Mouse (Mus musculus) heart, postnatal 25 days (tissue): ENCODE measurements around the gene Pabpn1l. TPM values are rescaled to one million over a fixed set of nuclear protein-coding genes. Genes with fewer than 3 reads are reported as not detected.

Experiments used
- DNase-seq: peaks from one replicate; pipeline ENCODE4 v3.0.0; 2022; ENCODE audit warnings: low spot score
- intact Hi-C: fragments of 180-260 bp; cut with DNase I; formaldehyde crosslinking; loops from one replicate; pipeline ENCODE4 v1.15.1; 2025
- total RNA-seq, 2 experiments: library from RNA; stranded (reverse); gene quantifications; 2 replicates each; pipeline ENCODE4 v1.2.3; 2021

Gene Pabpn1l
- total RNA-seq = not detected

GRCm38 (mm10) chr8:122622727-122623126 lies at the start of gene Pabpn1l:
Gene Pabpn1l, minus strand, starts transcription at chr8:122622739.
- DNase-seq = no peak
- intact Hi-C loops = loop anchor here (5.0 kb wide), 1 partner anchor 40 kb away; no protein-coding TSS in a partner anchor

GRCm38 (mm10) chr8:122671894-122672293 lies 49.4 kb upstream of the Pabpn1l start:
- intact Hi-C loops = no loop called here
- no peak for DNase-seq

GRCm38 (mm10) chr8:122670718-122671117 lies 48.2 kb upstream of the Pabpn1l start:
- intact Hi-C loops = no loop called here
- no peak for DNase-seq

- intact Hi-C loops = no loop called here
- DNase-seq = no peak
Measured at GRCm38 (mm10) chr8:122670001-122670400, 47.5 kb upstream of the Pabpn1l start.

- intact Hi-C loops = no loop called here
- DNase-seq = no peak
Measured at GRCm38 (mm10) chr8:122669370-122669769, 46.8 kb upstream of the Pabpn1l start.

GRCm38 (mm10) chr8:122667854-122668253 lies 45.3 kb upstream of the Pabpn1l start:
- no peak for DNase-seq
- intact Hi-C loops = no loop called here

GRCm38 (mm10) chr8:122666827-122667226 lies 44.3 kb upstream of the Pabpn1l start:
- intact Hi-C loops = no loop called here
- no peak for DNase-seq

- intact Hi-C loops = no loop called here
- DNase-seq = peak; percentile 45
Measured at GRCm38 (mm10) chr8:122666338-122666764, 43.8 kb upstream of the Pabpn1l start.

- intact Hi-C loops = no loop called here
- peak; percentile 56 for DNase-seq
Measured at GRCm38 (mm10) chr8:122665667-122666316, 43.3 kb upstream of the Pabpn1l start.

GRCm38 (mm10) chr8:122665221-122665620 lies 42.7 kb upstream of the Pabpn1l start:
- intact Hi-C loops = no loop called here
- peak; percentile 80 for DNase-seq

GRCm38 (mm10) chr8:122663670-122664069 lies 41.1 kb upstream of the Pabpn1l start:
- no peak for DNase-seq
- intact Hi-C loops = loop anchor here (5.0 kb wide), 1 partner anchor 41 kb away; the partner anchor contains the start of gene Pabpn1l

GRCm38 (mm10) chr8:122663106-122663505 lies 40.6 kb upstream of the Pabpn1l start:
- intact Hi-C loops = loop anchor here (5.0 kb wide), 1 partner anchor 41 kb away; the partner anchor contains the start of gene Pabpn1l
- DNase-seq = no peak

- DNase-seq = no peak
- intact Hi-C loops = loop anchor here (5.0 kb wide), 1 partner anchor 40 kb away; the partner anchor contains the start of gene Pabpn1l
Measured at GRCm38 (mm10) chr8:122661894-122662293, 39.4 kb upstream of the Pabpn1l start.

GRCm38 (mm10) chr8:122661138-122661537 lies 38.6 kb upstream of the Pabpn1l start:
- DNase-seq = peak; percentile 76
- intact Hi-C loops = loop anchor here (5.0 kb wide), 1 partner anchor 39 kb away; the partner anchor contains the start of gene Pabpn1l

GRCm38 (mm10) chr8:122660022-122660421 lies 37.5 kb upstream of the Pabpn1l start:
- intact Hi-C loops = loop anchor here (5.0 kb wide), 1 partner anchor 38 kb away; the partner anchor contains the start of gene Pabpn1l
- no peak for DNase-seq

- DNase-seq = no peak
- intact Hi-C loops = no loop called here
Measured at GRCm38 (mm10) chr8:122658807-122659160, 36.2 kb upstream of the Pabpn1l start.

- intact Hi-C loops = no loop called here
- no peak for DNase-seq
Measured at GRCm38 (mm10) chr8:122658149-122658806, 35.7 kb upstream of the Pabpn1l start.

GRCm38 (mm10) chr8:122656056-122656999 lies 33.8 kb upstream of the Pabpn1l start:
- peak; percentile 70 for DNase-seq
- intact Hi-C loops = no loop called here

- peak; percentile 71 for DNase-seq
- intact Hi-C loops = no loop called here
Measured at GRCm38 (mm10) chr8:122654768-122655167, 32.2 kb upstream of the Pabpn1l start.

- intact Hi-C loops = no loop called here
- DNase-seq = no peak
Measured at GRCm38 (mm10) chr8:122652643-122653042, 30.1 kb upstream of the Pabpn1l start.
